Mouse (Mus musculus): ENCODE data around the gene Ddx39.

- TF ChIP-seq POLR2A (IDR thresholded peaks at IDR 0.05; ENCODE audit: low read depth, low read length) (no peak), CTCF (IDR thresholded peaks at IDR 0.05; ENCODE audit: extremely low read depth, insufficient read length, insufficient replicate concordance, low read depth, low read length) (no peak)
These were observed 42.2 kb downstream of the Ddx39 start for GRCm38 (mm10) chr8:83757084-83757607.
